Mouse (Mus musculus): ENCODE results near the gene Senp5. TPM values are rescaled to one million over a fixed set of nuclear protein-coding genes. Genes with fewer than 3 reads are reported as not detected.
A peak's percentile ranks its signal among the peaks of the same experiment; 100 is the strongest.

The Senp5 gene
- polyA plus RNA-seq (2014; fragmentation: Nextera tagmentation; extraction: Ambion mirVana): 7.5 and 9.5 TPM in 2 replicates

DNA sequence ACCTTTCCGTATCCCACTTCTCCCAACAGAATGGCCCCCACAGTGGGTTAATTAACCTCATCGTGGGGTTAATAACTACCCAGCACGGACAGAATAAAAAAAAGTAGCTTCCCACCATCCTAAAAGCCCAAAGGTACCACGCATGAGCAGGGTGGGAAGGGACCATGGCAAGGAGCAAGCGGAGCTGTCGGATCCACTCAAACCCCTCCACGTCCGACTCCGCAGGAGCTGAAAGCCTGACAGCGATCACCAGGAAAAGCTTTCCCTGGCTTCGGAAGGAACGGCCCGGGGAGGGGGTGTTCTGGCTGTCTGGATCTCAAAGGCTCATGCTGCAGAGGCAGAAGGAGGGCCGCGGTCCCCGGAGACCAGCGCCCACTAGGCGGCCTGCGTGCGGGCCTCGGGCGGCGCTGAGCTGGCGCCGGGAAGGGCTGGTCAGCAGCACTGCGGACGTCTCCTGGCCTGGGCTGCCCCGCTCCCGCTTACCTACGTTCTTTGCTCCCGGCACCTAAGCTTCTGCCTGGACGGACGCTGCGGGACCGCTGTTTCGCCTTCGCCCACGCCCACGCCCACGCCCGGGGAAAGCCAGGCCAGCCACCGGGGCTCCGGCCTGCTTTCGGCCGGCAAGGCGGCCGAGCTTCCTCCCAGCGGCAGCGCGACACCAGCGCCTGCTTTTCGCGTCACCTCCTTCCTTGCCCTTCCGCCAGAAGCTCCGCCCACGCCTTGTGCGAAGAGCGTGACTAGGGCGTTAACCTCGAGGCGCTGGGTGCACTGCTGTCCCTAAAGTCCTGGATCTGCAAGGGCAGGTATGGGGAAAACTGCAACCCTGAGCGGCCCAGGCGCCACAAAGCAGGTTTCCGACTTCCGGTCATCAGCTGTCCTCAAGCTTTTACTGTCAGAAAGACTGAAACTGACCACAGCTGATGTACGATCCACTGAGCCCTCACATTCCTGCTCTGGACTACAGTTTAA is at the start of gene Senp5:
Senp5 (minus strand) TSS at position 779 of the 969 bp plus-strand sequence.
- H3K4me1 ChIP-seq (ENCODE audit: control insufficient read depth, insufficient read depth, low read length): peaks cover 13% of the 10 kb centered on the region
- peak within 1 kb of the TSS; percentile 89 for H3K4me2 ChIP-seq (ENCODE audit: low read length)
- WGBS: under 1% methylated on average over 60 of the region's 66 CpGs

DNA sequence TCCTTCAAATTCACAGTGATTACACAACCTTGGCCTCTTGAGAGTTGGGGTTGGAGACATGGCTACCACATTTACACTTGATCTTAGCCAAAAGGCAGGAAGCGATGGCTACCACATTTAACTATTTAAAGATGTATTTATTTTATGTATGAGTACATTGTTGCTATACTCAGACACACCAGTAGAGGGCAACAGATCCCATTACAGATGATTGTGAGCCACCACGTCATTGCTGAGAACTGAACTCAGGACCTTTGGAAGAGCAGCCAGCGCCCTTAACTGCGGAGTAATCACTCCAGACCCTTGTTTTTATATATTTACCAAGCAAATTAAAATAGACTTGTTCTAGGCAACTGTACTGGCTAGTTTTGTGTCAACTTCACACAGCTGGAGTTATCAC is 39.3 kb upstream of the Senp5 start:
- WGBS: 92% methylated on average over 4 of the region's 4 CpGs
- Histone ChIP-seq H3K4me2 (ENCODE audit: low read length) (no peak overlapping the region), H3K4me3 (ENCODE audit: low read depth, low read length) (no peak overlapping the region), H3K4me1 (ENCODE audit: control insufficient read depth, insufficient read depth, low read length) (no peaks in the 10 kb centered on the region), H3K9me3 (replicated peaks; ENCODE audit: control insufficient read depth, low read length) (no peaks in the 10 kb centered on the region), H3K36me3 (ENCODE audit: control insufficient read depth, insufficient read depth, low read length) (peaks cover 76% of the 10 kb centered on the region), H3K9ac (ENCODE audit: low read length) (no peak overlapping the region), H3K27me3 (replicated peaks; ENCODE audit: control insufficient read depth, insufficient read depth, low read length) (no peaks in the 10 kb centered on the region), H3K27ac (ENCODE audit: low read depth, low read length) (no peak overlapping the region)
- DNase-seq (ENCODE audit: low spot score) (no peak), ATAC-seq (no peak)

More for the DNA sequence above, at the start of gene Senp5:
- peak within 1 kb of the TSS; percentile 88 for H3K9ac ChIP-seq (ENCODE audit: low read length)
- H3K36me3 ChIP-seq (ENCODE audit: control insufficient read depth, insufficient read depth, low read length): no peaks in the 10 kb centered on the region; the same call in 1 of the 2 replicates
- DNase-seq (ENCODE audit: low spot score) (peak; percentile 95), ATAC-seq (peak; percentile 96)
- H3K27ac ChIP-seq (ENCODE audit: low read depth, low read length): peak within 1 kb of the TSS; percentile 58; the same call in 1 of the 2 replicates
- no peaks in the 10 kb centered on the region for H3K9me3 ChIP-seq (replicated peaks; ENCODE audit: control insufficient read depth, low read length)
- H3K27me3 ChIP-seq (replicated peaks; ENCODE audit: control insufficient read depth, insufficient read depth, low read length): no peaks in the 10 kb centered on the region
- peak within 1 kb of the TSS; percentile 87 for H3K4me3 ChIP-seq (ENCODE audit: low read depth, low read length)

DNA sequence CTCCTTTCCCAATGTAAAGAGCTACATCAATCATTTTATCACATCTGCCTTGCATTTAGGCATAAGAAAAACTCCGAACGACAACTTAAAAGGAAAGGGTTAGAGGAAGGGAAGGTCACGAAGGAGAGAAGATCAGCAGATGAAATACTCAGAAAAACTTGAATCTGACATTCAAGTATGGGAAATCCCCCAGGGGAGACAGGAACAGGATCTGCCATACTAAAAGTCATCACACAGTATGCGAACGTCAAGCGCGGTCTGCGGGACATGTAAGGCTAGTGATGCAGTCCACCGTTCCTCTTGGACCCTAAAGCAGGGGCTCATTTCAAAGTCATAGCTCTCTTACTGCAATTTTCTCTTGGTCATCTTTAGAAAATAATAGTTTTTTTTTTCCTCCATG is 16.6 kb upstream of the Senp5 start:
- Histone ChIP-seq H3K27me3 (replicated peaks; ENCODE audit: control insufficient read depth, insufficient read depth, low read length) (no peaks in the 10 kb centered on the region), H3K36me3 (ENCODE audit: control insufficient read depth, insufficient read depth, low read length) (peaks cover 68% of the 10 kb centered on the region), H3K4me3 (ENCODE audit: low read depth, low read length) (no peak overlapping the region), H3K4me2 (ENCODE audit: low read length) (no peak overlapping the region), H3K9me3 (replicated peaks; ENCODE audit: control insufficient read depth, low read length) (no peaks in the 10 kb centered on the region), H3K9ac (ENCODE audit: low read length) (no peak overlapping the region), H3K4me1 (ENCODE audit: control insufficient read depth, insufficient read depth, low read length) (no peaks in the 10 kb centered on the region), H3K27ac (ENCODE audit: low read depth, low read length) (no peak overlapping the region)
- WGBS: 98% methylated on average over 9 of the region's 9 CpGs
- ATAC-seq (no peak), DNase-seq (ENCODE audit: low spot score) (no peak)

DNA sequence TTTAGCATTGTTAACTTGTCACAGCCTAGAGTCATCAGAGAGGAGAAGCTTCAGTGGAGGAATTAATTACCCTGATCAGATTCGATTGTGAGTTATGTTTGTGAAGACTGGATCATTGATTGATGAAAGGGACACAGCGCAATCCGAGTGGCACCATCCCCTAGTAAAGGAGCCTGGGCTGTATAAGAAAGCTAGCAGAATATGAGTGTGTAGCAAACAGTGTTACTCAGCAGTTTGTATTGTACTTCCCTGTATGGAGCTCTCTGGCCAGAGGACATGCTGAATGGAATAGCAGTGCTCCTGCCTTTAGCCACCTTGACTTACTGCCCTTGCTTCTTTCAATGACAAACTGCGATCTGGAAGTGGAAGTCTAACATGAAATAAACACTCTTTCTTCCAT is 7.2 kb upstream of the Senp5 start:
- Histone ChIP-seq H3K4me2 (ENCODE audit: low read length) (no peak overlapping the region), H3K9me3 (replicated peaks; ENCODE audit: control insufficient read depth, low read length) (no peaks in the 10 kb centered on the region), H3K9ac (ENCODE audit: low read length) (no peak overlapping the region), H3K36me3 (ENCODE audit: control insufficient read depth, insufficient read depth, low read length) (no peaks in the 10 kb centered on the region), H3K27me3 (replicated peaks; ENCODE audit: control insufficient read depth, insufficient read depth, low read length) (no peaks in the 10 kb centered on the region), H3K27ac (ENCODE audit: low read depth, low read length) (no peak overlapping the region), H3K4me1 (ENCODE audit: control insufficient read depth, insufficient read depth, low read length) (no peaks in the 10 kb centered on the region), H3K4me3 (ENCODE audit: low read depth, low read length) (no peak overlapping the region)
- 81% methylated on average over 4 of the region's 4 CpGs for WGBS
- no peak for ATAC-seq
- DNase-seq (ENCODE audit: low spot score): no peak

DNA sequence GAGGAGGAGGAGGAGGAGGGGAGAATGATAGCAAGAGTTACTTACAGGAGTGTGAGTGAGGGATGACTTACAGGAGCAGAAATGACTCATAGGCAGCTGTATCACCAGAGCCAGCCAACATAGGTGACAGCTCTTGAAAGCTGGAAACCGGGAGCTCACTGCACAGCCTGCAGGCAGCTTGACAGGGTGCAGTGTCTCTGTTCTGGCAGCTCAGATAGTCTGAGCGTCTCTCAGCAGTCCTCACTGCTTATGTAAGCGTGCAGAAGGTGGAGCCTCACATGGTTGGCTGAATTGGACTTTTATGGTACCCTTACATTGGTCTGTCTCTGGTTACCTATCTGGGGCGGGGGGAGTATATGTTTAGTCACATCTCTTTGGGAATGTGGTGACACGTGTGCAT is 6.8 kb upstream of the Senp5 start:
- ATAC-seq: peak; percentile 34; the same call in 1 of the 2 replicates
- DNase-seq (ENCODE audit: low spot score): peak; percentile 13
- H3K9ac ChIP-seq (ENCODE audit: low read length): no peak overlapping the region
- H3K4me3 ChIP-seq (ENCODE audit: low read depth, low read length): no peak overlapping the region
- H3K27ac ChIP-seq (ENCODE audit: low read depth, low read length): no peak overlapping the region
- 47% methylated on average over 5 of the region's 5 CpGs for WGBS
- H3K9me3 ChIP-seq (replicated peaks; ENCODE audit: control insufficient read depth, low read length): no peaks in the 10 kb centered on the region
- H3K4me2 ChIP-seq (ENCODE audit: low read length): no peak overlapping the region
- H3K4me1 ChIP-seq (ENCODE audit: control insufficient read depth, insufficient read depth, low read length): no peaks in the 10 kb centered on the region
- H3K27me3 ChIP-seq (replicated peaks; ENCODE audit: control insufficient read depth, insufficient read depth, low read length): no peaks in the 10 kb centered on the region
- no peaks in the 10 kb centered on the region for H3K36me3 ChIP-seq (ENCODE audit: control insufficient read depth, insufficient read depth, low read length)

DNA sequence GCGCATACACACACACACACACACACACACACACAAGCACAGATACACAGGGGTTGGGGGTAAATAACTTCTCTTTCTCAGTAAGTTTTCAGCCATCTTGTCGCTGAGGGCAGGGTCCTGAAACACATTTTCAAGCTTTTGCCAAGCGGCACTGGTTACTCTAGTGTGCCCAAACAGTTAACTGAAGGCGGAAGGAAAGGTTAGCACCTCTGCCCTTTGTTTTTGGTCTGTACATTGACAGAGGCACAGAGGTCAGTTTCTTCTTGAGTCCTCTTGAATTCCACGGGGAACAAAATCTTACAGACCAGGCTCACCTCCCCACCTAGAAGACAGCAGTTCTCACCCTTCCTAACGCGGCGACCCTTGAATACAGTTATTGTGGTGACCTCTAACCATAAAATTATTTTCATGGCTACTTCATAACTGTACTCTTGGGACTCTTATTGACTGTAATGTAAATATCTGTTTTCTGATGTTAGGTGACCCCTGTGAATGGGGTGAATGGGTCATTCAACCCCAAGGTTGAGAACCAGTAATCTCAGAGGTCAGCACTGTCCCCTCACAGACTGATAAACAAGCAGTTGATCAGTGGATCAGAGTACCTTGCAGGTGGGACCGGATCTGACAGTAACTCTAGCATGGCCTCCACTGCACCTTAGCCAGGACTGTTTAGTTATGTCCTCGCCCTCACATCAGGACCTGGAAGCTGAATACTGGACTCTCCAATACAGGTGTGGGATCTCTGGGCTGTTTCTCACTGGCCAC is 5.6 kb upstream of the Senp5 start:
- ATAC-seq: no peak

DNA sequence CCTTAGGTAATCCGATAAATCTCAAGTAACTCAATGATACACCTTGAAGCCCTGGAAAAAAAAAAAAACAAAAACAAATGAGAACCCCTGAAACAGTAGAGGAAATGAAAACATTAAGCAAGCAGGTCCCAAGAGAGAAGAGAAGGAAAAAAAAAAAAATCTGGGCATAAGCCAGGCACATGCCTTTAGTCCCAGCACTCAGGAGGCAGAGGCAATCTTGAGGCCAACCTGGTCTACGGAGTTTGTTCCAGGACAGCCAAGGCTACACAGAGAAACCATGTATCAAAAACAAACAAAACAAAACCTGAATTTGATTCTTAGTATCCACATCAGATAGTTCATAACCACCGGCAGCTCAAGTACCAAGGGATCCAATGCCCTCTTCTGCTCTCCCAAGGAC is 1.6 kb upstream of the Senp5 start:
- Histone ChIP-seq H3K4me1 (ENCODE audit: control insufficient read depth, insufficient read depth, low read length) (peaks cover 13% of the 10 kb centered on the region), H3K4me3 (ENCODE audit: low read depth, low read length) (no peak overlapping the region), H3K27me3 (replicated peaks; ENCODE audit: control insufficient read depth, insufficient read depth, low read length) (no peaks in the 10 kb centered on the region), H3K27ac (ENCODE audit: low read depth, low read length) (no peak overlapping the region), H3K36me3 (ENCODE audit: control insufficient read depth, insufficient read depth, low read length) (no peaks in the 10 kb centered on the region; the same call in 1 of the 2 replicates), H3K9ac (ENCODE audit: low read length) (no peak overlapping the region), H3K9me3 (replicated peaks; ENCODE audit: control insufficient read depth, low read length) (no peaks in the 10 kb centered on the region), H3K4me2 (ENCODE audit: low read length) (no peak overlapping the region)
- ATAC-seq: no peak
- DNase-seq (ENCODE audit: low spot score): no peak
- 99% methylated on average over 3 of the region's 3 CpGs for WGBS

More for the DNA sequence above, 5.6 kb upstream of the Senp5 start:
- peaks cover under 1% of the 10 kb centered on the region for H3K4me1 ChIP-seq (ENCODE audit: control insufficient read depth, insufficient read depth, low read length)
- no peaks in the 10 kb centered on the region for H3K9me3 ChIP-seq (replicated peaks; ENCODE audit: control insufficient read depth, low read length)
- 78% methylated on average over 10 of the region's 10 CpGs for WGBS
- no peaks in the 10 kb centered on the region for H3K27me3 ChIP-seq (replicated peaks; ENCODE audit: control insufficient read depth, insufficient read depth, low read length)
- no peak overlapping the region for H3K4me2 ChIP-seq (ENCODE audit: low read length)
- no peak overlapping the region for H3K9ac ChIP-seq (ENCODE audit: low read length)
- no peaks in the 10 kb centered on the region for H3K36me3 ChIP-seq (ENCODE audit: control insufficient read depth, insufficient read depth, low read length)
- no peak for DNase-seq (ENCODE audit: low spot score)
- no peak overlapping the region for H3K27ac ChIP-seq (ENCODE audit: low read depth, low read length)
- no peak overlapping the region for H3K4me3 ChIP-seq (ENCODE audit: low read depth, low read length)

DNA sequence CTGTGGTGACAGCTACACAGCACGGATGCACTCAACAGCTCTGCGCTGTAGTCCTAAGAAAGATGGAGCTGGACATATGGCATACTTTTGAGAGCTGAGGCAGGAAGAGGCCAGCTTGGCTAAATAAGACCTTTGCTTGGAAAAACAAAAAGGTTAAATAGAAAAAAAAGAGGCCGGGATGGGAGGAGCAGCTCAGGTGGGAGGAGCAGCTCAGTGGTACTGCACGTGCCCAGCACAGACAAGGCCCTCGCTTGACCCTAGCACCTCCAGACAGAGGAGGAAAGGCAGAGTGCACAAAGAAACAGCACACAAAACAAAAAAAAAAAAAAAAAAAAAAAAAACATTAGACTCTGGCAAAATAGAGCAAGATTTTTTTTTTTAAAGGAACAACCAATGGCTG is 6.7 kb downstream of the Senp5 start:
- Histone ChIP-seq H3K9ac (ENCODE audit: low read length) (no peak overlapping the region), H3K4me1 (ENCODE audit: control insufficient read depth, insufficient read depth, low read length) (no peaks in the 10 kb centered on the region; the same call in 1 of the 2 replicates), H3K27ac (ENCODE audit: low read depth, low read length) (no peak overlapping the region), H3K27me3 (replicated peaks; ENCODE audit: control insufficient read depth, insufficient read depth, low read length) (no peaks in the 10 kb centered on the region), H3K9me3 (replicated peaks; ENCODE audit: control insufficient read depth, low read length) (no peaks in the 10 kb centered on the region), H3K4me2 (ENCODE audit: low read length) (no peak overlapping the region), H3K4me3 (ENCODE audit: low read depth, low read length) (no peak overlapping the region), H3K36me3 (ENCODE audit: control insufficient read depth, insufficient read depth, low read length) (peaks cover 9% of the 10 kb centered on the region; the same call in 1 of the 2 replicates)
- DNase-seq (ENCODE audit: low spot score) (no peak), ATAC-seq (no peak)
- WGBS: 92% methylated on average over 5 of the region's 5 CpGs

Data from forebrain, embryonic 14.5 days (tissue).